Mouse (Mus musculus) G1E-ER4 (cell line): ENCODE results near the gene Zmym4. TPM values are rescaled to one million over a fixed set of nuclear protein-coding genes. Genes with fewer than 3 reads are reported as not detected.

Source experiments
- GATA1 ChIP-seq: IDR thresholded peaks from one replicate; pipeline ENCODE4 v1.8.0; 2012; ENCODE audit warnings: low read length, inconsistent platforms
- polyA plus RNA-seq: library from polyadenylated mRNA; stranded (reverse); fragments of >175 nt; gene quantifications from 2 replicates; pipeline ENCODE4 v1.2.3, GENCODE M21; 2012

Gene Zmym4
- 3.1 and 3.9 TPM in 2 replicates for polyA plus RNA-seq

GRCm38 (mm10) chr4:126967864-126968821 is at the start of gene Zmym4:
Zmym4 (minus strand) TSS chr4:126968135.
- TF ChIP-seq GATA1 = no peak

- TF ChIP-seq GATA1 = no peak
These were observed 48.4 kb upstream of the Zmym4 start for GRCm38 (mm10) chr4:127016366-127016765.

- TF ChIP-seq GATA1 = no peak
These were observed 37.4 kb upstream of the Zmym4 start for GRCm38 (mm10) chr4:127005113-127005936.

GRCm38 (mm10) chr4:127004384-127004783 is 36.4 kb upstream of the Zmym4 start:
- no peak for TF ChIP-seq GATA1

GRCm38 (mm10) chr4:127000601-127001105 is 32.7 kb upstream of the Zmym4 start:
- no peak for TF ChIP-seq GATA1

GRCm38 (mm10) chr4:126992356-126992755 is 24.4 kb upstream of the Zmym4 start:
- TF ChIP-seq GATA1 = no peak

- TF ChIP-seq GATA1 = no peak
These were observed 22.6 kb upstream of the Zmym4 start for GRCm38 (mm10) chr4:126990553-126990952.

GRCm38 (mm10) chr4:126988503-126988902 is 20.6 kb upstream of the Zmym4 start:
- TF ChIP-seq GATA1 = no peak

GRCm38 (mm10) chr4:126986768-126987167 is 18.8 kb upstream of the Zmym4 start:
- TF ChIP-seq GATA1 = no peak

GRCm38 (mm10) chr4:126983321-126983720 is 15.4 kb upstream of the Zmym4 start:
- TF ChIP-seq GATA1 = no peak

- TF ChIP-seq GATA1 = no peak
These were observed 10.8 kb upstream of the Zmym4 start for GRCm38 (mm10) chr4:126978706-126979105.

GRCm38 (mm10) chr4:126977467-126977866 is 9.5 kb upstream of the Zmym4 start:
- TF ChIP-seq GATA1 = no peak

GRCm38 (mm10) chr4:126967241-126967863 is 583 bp downstream of the Zmym4 start:
- TF ChIP-seq GATA1 = no peak

GRCm38 (mm10) chr4:126958682-126959081 is 9.3 kb downstream of the Zmym4 start:
- no peak for TF ChIP-seq GATA1

GRCm38 (mm10) chr4:126958261-126958660 is 9.7 kb downstream of the Zmym4 start:
- TF ChIP-seq GATA1 = no peak
